Mouse (Mus musculus): ENCODE measurements around the gene Olfr906. TPM values are rescaled to one million over a fixed set of nuclear protein-coding genes. Genes with fewer than 3 reads are reported as not detected.

Olfr906 gene
- polyA plus RNA-seq (2012; rRNA removed), result not detected in 2 replicates

DNA sequence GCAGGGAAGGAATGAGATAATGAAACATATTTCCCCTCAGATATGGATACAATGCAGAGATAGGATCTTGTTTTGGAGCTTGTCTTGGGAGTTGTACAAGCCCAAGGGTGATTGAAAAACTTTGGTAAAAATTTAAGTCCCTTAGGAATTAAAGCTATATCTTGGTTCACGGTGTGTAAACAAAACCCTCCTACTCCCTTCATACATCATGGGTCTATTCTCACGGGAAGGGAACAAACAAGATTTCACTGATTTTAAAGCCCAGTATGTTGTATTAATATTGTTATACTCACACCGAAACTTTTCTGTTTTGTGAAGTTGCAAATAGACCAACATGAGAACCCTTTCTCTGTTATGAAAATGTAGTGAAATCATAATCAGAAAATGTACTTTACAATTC, at the start of gene Olfr906:
Gene Olfr906, plus strand, starts transcription at position 301 of the 400 bp plus-strand sequence.

GRCm38 (mm10) chr9:38447352-38447751, 39.5 kb upstream of the Olfr906 start, which contains the start of gene Olfr902:
Gene Olfr902 (plus strand): TSS chr9:38447652.

DNA sequence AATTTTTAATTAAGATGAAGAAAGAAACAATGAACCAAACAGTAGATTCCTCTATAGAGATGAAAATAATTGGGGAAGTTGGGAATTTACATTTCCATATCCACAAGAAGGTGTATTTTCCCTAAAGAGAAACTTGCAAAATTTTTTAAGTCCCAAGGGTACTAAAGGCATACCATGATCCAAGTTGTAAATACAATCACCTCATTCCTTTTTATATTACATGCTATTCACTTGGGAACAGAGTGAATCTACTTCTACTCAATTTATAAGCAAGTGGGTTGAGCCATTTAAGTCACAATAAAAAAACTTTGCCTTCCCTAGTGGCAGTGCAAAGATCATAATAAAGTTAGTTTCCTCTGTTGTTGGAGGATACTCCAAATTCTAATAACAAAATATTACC, 24.0 kb upstream of the Olfr906 start, which contains the start of gene Olfr904:
Gene Olfr904, plus strand, starts transcription at position 301 of the 400 bp plus-strand sequence.

GRCm38 (mm10) chr9:38470807-38471206, 16.1 kb upstream of the Olfr906 start, which contains the start of gene Olfr905:
Gene Olfr905 (plus strand): TSS chr9:38471107.

DNA sequence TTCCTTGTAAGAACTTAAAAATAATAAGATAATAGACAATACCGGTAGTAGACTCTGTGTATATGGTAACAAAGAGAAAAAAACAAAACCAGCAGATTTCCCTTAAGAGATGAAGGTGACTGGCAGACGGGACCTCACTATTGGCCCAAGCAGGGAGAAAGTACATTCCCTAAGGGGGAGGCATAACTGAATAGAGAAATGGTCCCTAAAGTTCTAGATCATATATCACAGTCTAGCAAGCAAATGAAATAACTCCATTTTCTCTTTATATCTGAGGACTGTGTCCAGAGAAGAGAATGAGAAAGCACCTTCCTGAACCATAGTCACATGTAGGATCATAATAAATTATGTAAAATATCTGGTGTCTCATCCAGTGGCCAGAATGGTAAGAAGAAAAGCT, 8.6 kb downstream of the Olfr906 start, which contains the start of gene Olfr907:
Gene Olfr907, plus strand, starts transcription at position 301 of the 400 bp plus-strand sequence.

GRCm38 (mm10) chr9:38521280-38521679, 34.4 kb downstream of the Olfr906 start, which contains the start of gene Olfr911-ps1:
Gene Olfr911-ps1 (plus strand): TSS chr9:38521580.

DNA sequence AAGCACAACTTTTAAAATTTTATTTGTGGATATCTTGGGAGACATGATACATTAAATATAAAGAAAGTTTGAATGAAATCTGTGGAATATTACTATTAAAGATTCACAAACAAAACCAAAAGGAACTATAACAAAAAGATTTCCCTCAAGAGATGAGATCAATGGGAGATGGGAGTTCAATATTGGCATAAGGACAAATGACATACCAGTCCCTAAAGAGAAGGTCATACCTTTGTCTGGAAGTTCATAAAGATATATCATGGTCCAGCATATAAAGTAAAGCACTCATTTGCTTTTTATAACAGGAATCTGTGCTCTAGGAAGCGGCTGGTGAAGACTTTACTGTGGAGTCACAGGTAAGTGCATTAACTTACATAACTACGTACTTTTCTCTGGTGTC, 50.7 kb downstream of the Olfr906 start, which contains the start of gene Olfr910:
Gene Olfr910, plus strand, starts transcription at position 301 of the 400 bp plus-strand sequence.

Other genes with a start within 250 kb of the Olfr906 start
- not detected in 2 replicates for gene Olfr143, start 234.3 kb upstream of the Olfr906 start, polyA plus RNA-seq (2012; rRNA removed)
- not detected in 2 replicates for gene Olfr895, start 219.2 kb upstream of the Olfr906 start, polyA plus RNA-seq (2012; rRNA removed)
- gene Olfr896-ps1, start 196.0 kb upstream of the Olfr906 start, polyA plus RNA-seq (2012; rRNA removed), result not detected in 2 replicates
- not detected in 2 replicates for gene Olfr25, start 158.0 kb upstream of the Olfr906 start, polyA plus RNA-seq (2012; rRNA removed)
- not detected in 2 replicates for gene Olfr898, start 138.7 kb upstream of the Olfr906 start, polyA plus RNA-seq (2012; rRNA removed)
- gene Olfr250, start 120.2 kb upstream of the Olfr906 start, polyA plus RNA-seq (2012; rRNA removed), result not detected in 2 replicates
- gene Olfr251, start 110.0 kb upstream of the Olfr906 start, polyA plus RNA-seq (2012; rRNA removed), result not detected in 2 replicates
- gene Olfr147, start 85.4 kb upstream of the Olfr906 start, polyA plus RNA-seq (2012; rRNA removed), result not detected in 2 replicates
- gene Olfr901, start 57.6 kb upstream of the Olfr906 start, polyA plus RNA-seq (2012; rRNA removed), result not detected in 2 replicates
- gene Olfr902, start 39.4 kb upstream of the Olfr906 start, polyA plus RNA-seq (2012; rRNA removed), result not detected in 2 replicates
- not detected in 2 replicates for gene Olfr904, start 23.9 kb upstream of the Olfr906 start, polyA plus RNA-seq (2012; rRNA removed)
- not detected in 2 replicates for gene Olfr905, start 16.0 kb upstream of the Olfr906 start, polyA plus RNA-seq (2012; rRNA removed)
- gene Olfr907, start 8.7 kb downstream of the Olfr906 start, polyA plus RNA-seq (2012; rRNA removed), result not detected in 2 replicates
- gene Olfr911-ps1, start 34.5 kb downstream of the Olfr906 start, polyA plus RNA-seq (2012; rRNA removed), result not detected in 2 replicates
- gene Olfr910, start 50.8 kb downstream of the Olfr906 start, polyA plus RNA-seq (2012; rRNA removed), result not detected in 2 replicates
- gene Olfr912, start 93.1 kb downstream of the Olfr906 start, polyA plus RNA-seq (2012; rRNA removed), result not detected in 2 replicates
- not detected in 2 replicates for gene Olfr913, start 105.7 kb downstream of the Olfr906 start, polyA plus RNA-seq (2012; rRNA removed)
- gene Olfr914, start 118.0 kb downstream of the Olfr906 start, polyA plus RNA-seq (2012; rRNA removed), result not detected in 2 replicates
- not detected in 2 replicates for gene Olfr916, start 172.8 kb downstream of the Olfr906 start, polyA plus RNA-seq (2012; rRNA removed)
- gene Olfr917, start 178.8 kb downstream of the Olfr906 start, polyA plus RNA-seq (2012; rRNA removed), result not detected in 2 replicates
- gene Olfr918, start 187.5 kb downstream of the Olfr906 start, polyA plus RNA-seq (2012; rRNA removed), result not detected in 2 replicates
- gene Olfr919, start 216.6 kb downstream of the Olfr906 start, polyA plus RNA-seq (2012; rRNA removed), result not detected in 2 replicates
- gene Vwa5a, start 231.2 kb downstream of the Olfr906 start, polyA plus RNA-seq (2012; rRNA removed), result 6.4 and 8.9 TPM in 2 replicates